Mouse (Mus musculus) spleen, adult 2 months (tissue): ENCODE measurements at regions not wholly inside any gene's neighbourhood (a gene's known extent, or its start where the extent isn't known, plus 50 kb on each side); places are given as distances from the start of the nearest gene placed in this dataset.

ENCODE experiments used
- DNase-seq, 2 experiments: peaks; one replicate each; pipeline versions ENCODE4 v3.0.0 to v3.0.0-alpha.2; 2012 to 2021; ENCODE audit warnings: low spot score in 2 of 2, low read depth in 1 of 2
- H3K27ac ChIP-seq: fragments of 200-500 bp; 2 replicates; pipeline ENCODE4 v1.5.1; 2012; ENCODE audit warnings: low read length, inconsistent platforms; ENCODE audit not compliant: insufficient read depth
- H3K27me3 ChIP-seq: fragments of 200-500 bp; 2 replicates; pipeline ENCODE4 v1.6.1; 2012; ENCODE audit warnings: mild to moderate bottlenecking, moderate library complexity, low read length, inconsistent platforms; ENCODE audit not compliant: control insufficient read depth, insufficient read depth
- H3K36me3 ChIP-seq: fragments of 200-500 bp; 2 replicates; pipeline ENCODE4 v1.6.1; 2012; ENCODE audit warnings: mild to moderate bottlenecking, low read length, inconsistent platforms; ENCODE audit not compliant: control insufficient read depth, insufficient read depth
- H3K4me1 ChIP-seq: fragments of 200-500 bp; 2 replicates; pipeline ENCODE4 v1.6.1; 2011; ENCODE audit warnings: inconsistent platforms; ENCODE audit not compliant: control insufficient read depth, insufficient read depth, insufficient read length
- H3K4me3 ChIP-seq: fragments of 200-500 bp; 2 replicates; pipeline ENCODE4 v1.5.1; 2011; ENCODE audit warnings: mild to moderate bottlenecking, inconsistent platforms; ENCODE audit not compliant: insufficient read depth, insufficient read length; ENCODE audit errors: extremely low read depth
- CTCF ChIP-seq: fragments of 200-500 bp; IDR thresholded peaks from 2 replicates; pipeline ENCODE4 v1.5.1; 2011; ENCODE audit warnings: mild to moderate bottlenecking, inconsistent platforms; ENCODE audit not compliant: insufficient read depth, insufficient read length, insufficient replicate concordance; ENCODE audit errors: extremely low read depth
- POLR2A ChIP-seq: fragments of 200-500 bp; IDR thresholded peaks from 2 replicates; pipeline ENCODE4 v1.6.1; 2011; ENCODE audit warnings: low read depth, low read length, inconsistent platforms
- WGBS: fragments of 180-500 bp; shearing (Covaris S2); methylation state at CpG from one replicate; pipeline ENCODE4 v1.1.7; 2018; 5-methylcytosine and 5-hydroxymethylcytosine counted together

GRCm38 (mm10) chr11:25538641-25539258 lies 671.8 kb downstream of the 5730522E02Rik start:
- no peaks in the 10 kb centered on the region for H3K4me1 ChIP-seq
- H3K36me3 ChIP-seq: no peaks in the 10 kb centered on the region
- no peak overlapping the region for H3K4me3 ChIP-seq
- DNase-seq: no peak
- TF ChIP-seq POLR2A (no peak), CTCF (no peak)
- 88% methylated on average over 3 of the region's 3 CpGs for WGBS
- H3K27ac ChIP-seq: no peak overlapping the region
- H3K27me3 ChIP-seq: no peaks in the 10 kb centered on the region

GRCm38 (mm10) chr11:25536069-25536468 lies 674.5 kb downstream of the 5730522E02Rik start:
- H3K36me3 ChIP-seq: no peaks in the 10 kb centered on the region
- H3K4me3 ChIP-seq: no peak overlapping the region
- TF ChIP-seq POLR2A (no peak), CTCF (no peak)
- H3K27me3 ChIP-seq: no peaks in the 10 kb centered on the region
- WGBS: 87% methylated on average over 7 of the region's 7 CpGs
- no peak for DNase-seq
- no peaks in the 10 kb centered on the region for H3K4me1 ChIP-seq
- no peak overlapping the region for H3K27ac ChIP-seq

- H3K4me1 ChIP-seq: no peaks in the 10 kb centered on the region
- H3K36me3 ChIP-seq: no peaks in the 10 kb centered on the region
- 61% methylated on average over 2 of the region's 2 CpGs for WGBS
- no peak overlapping the region for H3K4me3 ChIP-seq
- H3K27me3 ChIP-seq: no peaks in the 10 kb centered on the region
- H3K27ac ChIP-seq: no peak overlapping the region
- TF ChIP-seq POLR2A (no peak), CTCF (no peak)
- DNase-seq: no peak
Measured at GRCm38 (mm10) chr11:25533081-25533480, 677.5 kb downstream of the 5730522E02Rik start.

GRCm38 (mm10) chr11:25531668-25532398 lies 678.7 kb downstream of the 5730522E02Rik start:
- 87% methylated on average over 9 of the region's 9 CpGs for WGBS
- Histone ChIP-seq H3K4me1 (no peaks in the 10 kb centered on the region), H3K4me3 (no peak overlapping the region), H3K27ac (no peak overlapping the region), H3K27me3 (no peaks in the 10 kb centered on the region), H3K36me3 (no peaks in the 10 kb centered on the region)
- TF ChIP-seq CTCF (no peak), POLR2A (no peak)
- no peak for DNase-seq

- DNase-seq: no peak
- H3K36me3 ChIP-seq: no peaks in the 10 kb centered on the region
- H3K4me1 ChIP-seq: no peaks in the 10 kb centered on the region
- no peak overlapping the region for H3K27ac ChIP-seq
- no peaks in the 10 kb centered on the region for H3K27me3 ChIP-seq
- no peak for TF ChIP-seq POLR2A
- TF ChIP-seq CTCF: no peak
- WGBS: 93% methylated on average over 5 of the region's 5 CpGs
- H3K4me3 ChIP-seq: no peak overlapping the region
Measured at GRCm38 (mm10) chr11:25528056-25528455, 682.5 kb downstream of the 5730522E02Rik start.

- no peak for TF ChIP-seq POLR2A
- no peak for TF ChIP-seq CTCF
- WGBS: 85% methylated on average over 2 of the region's 2 CpGs
- no peaks in the 10 kb centered on the region for H3K36me3 ChIP-seq
- H3K4me3 ChIP-seq: no peak overlapping the region
- H3K27me3 ChIP-seq: no peaks in the 10 kb centered on the region
- no peak for DNase-seq
- H3K27ac ChIP-seq: no peak overlapping the region
- no peaks in the 10 kb centered on the region for H3K4me1 ChIP-seq
Measured at GRCm38 (mm10) chr11:25518903-25519302, 691.7 kb downstream of the 5730522E02Rik start.

GRCm38 (mm10) chr11:25518131-25518530 lies 692.4 kb downstream of the 5730522E02Rik start:
- no peaks in the 10 kb centered on the region for H3K4me1 ChIP-seq
- no peak overlapping the region for H3K27ac ChIP-seq
- no peak for TF ChIP-seq CTCF
- TF ChIP-seq POLR2A: no peak
- DNase-seq: no peak
- H3K36me3 ChIP-seq: no peaks in the 10 kb centered on the region
- no peaks in the 10 kb centered on the region for H3K27me3 ChIP-seq
- WGBS: 94% methylated on average over 1 of the region's 1 CpGs
- no peak overlapping the region for H3K4me3 ChIP-seq
